Mouse (Mus musculus) heart, embryonic 13.5 days (tissue): ENCODE measurements at regions not wholly inside any gene's neighbourhood (a gene's known extent, or its start where the extent isn't known, plus 50 kb on each side); places are given as distances from the start of the nearest gene placed in this dataset.

ENCODE experiments used
- ATAC-seq: fragments of 200-750 bp; cut with Nextera tagmentation; 2 replicates; pipeline ENCODE4 v1.8.0; 2017; ENCODE audit warnings: moderate TSS enrichment; ENCODE audit not compliant: insufficient number of reproducible peaks, low FRiP score, low TSS enrichment; ENCODE audit errors: extremely low read depth
- H3K27ac ChIP-seq: fragments of 300-500 bp; sonication (generic); replicated peaks from 2 replicates; pipeline ENCODE4 v1.5.1; 2015; ENCODE audit warnings: moderate library complexity, mild to moderate bottlenecking, inconsistent platforms
- H3K27me3 ChIP-seq: fragments of 300-500 bp; sonication (generic); replicated peaks from 2 replicates; pipeline ENCODE4 v1.6.1; 2015; ENCODE audit warnings: mild to moderate bottlenecking, inconsistent platforms
- H3K36me3 ChIP-seq: fragments of 300-500 bp; sonication (generic); 2 replicates; pipeline ENCODE4 v1.6.1; 2015; ENCODE audit warnings: mild to moderate bottlenecking, inconsistent platforms
- H3K4me1 ChIP-seq: fragments of 300-500 bp; sonication (generic); 2 replicates; pipeline ENCODE4 v1.6.1; 2015; ENCODE audit warnings: inconsistent platforms
- H3K4me2 ChIP-seq: fragments of 300-500 bp; sonication (generic); 2 replicates; pipeline ENCODE4 v1.6.1; 2015; ENCODE audit warnings: inconsistent platforms, mild to moderate bottlenecking, moderate library complexity
- H3K4me3 ChIP-seq: fragments of 300-500 bp; sonication (generic); 2 replicates; pipeline ENCODE4 v1.5.1; 2015; ENCODE audit warnings: moderate library complexity, mild to moderate bottlenecking, inconsistent platforms
- H3K9ac ChIP-seq: fragments of 300-500 bp; sonication (generic); 2 replicates; pipeline ENCODE4 v1.6.1; 2015; ENCODE audit warnings: inconsistent platforms, mild to moderate bottlenecking, moderate library complexity
- H3K9me3 ChIP-seq: fragments of 300-500 bp; sonication (generic); 2 replicates; pipeline ENCODE4 v1.6.1; 2016; ENCODE audit warnings: inconsistent platforms
- WGBS: fragments of 180-500 bp; shearing (Covaris S2); methylation state at CpG from one replicate; pipeline ENCODE4 v1.1.7; 2015; ENCODE audit warnings: mixed read lengths; 5-methylcytosine and 5-hydroxymethylcytosine counted together

DNA sequence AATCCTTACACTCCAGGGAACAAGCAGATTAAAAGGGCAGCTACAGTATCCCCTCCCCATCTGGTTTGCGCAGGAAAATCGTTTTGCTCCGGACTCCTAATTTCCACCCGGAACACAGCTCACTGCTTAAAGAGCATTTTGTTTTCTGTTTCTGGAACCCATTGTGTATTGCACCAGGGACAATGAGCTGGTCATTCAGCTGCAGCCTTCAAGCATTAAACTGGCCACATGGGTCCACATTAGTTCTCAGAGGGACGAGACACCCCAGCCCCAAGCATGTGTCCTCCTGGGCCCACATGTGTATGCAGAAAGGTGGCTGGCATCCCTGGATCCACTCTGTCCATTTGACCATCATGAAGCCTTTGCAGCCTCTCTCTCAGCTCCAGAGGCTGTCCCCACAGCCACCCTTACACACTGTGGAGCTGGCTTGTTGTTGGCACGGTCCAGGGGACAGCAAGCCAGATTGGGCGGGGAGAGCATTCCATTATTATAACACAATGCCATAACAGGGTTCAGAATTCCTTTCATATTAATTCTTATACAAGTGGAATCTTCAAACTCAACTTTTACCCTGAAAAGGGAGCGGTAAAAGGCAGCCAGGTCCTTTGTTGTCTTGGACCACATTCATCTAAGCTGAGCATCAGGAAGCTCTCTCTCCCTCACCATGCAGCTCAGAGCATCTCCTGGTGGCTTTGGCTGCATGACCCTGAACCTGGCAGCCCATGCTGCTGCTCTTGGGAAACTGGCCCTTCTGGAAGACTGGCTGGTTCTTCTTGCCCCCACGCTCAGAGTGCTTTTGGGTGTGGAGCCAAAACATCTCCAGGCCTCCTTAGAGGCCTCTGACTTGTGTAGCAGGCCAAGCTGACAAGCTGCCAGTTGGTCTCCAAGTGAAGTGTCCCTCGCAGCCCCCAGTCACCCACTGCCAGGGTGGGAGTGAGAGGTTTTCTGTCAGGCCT is 373.4 kb downstream of the Foxo1 start:
- H3K27ac ChIP-seq = peak overlapping the region; percentile 67
- no peaks in the 10 kb centered on the region for H3K36me3 ChIP-seq
- H3K27me3 ChIP-seq = peaks cover 12% of the 10 kb centered on the region
- H3K9me3 ChIP-seq = no peaks in the 10 kb centered on the region
- H3K4me3 ChIP-seq = no peak overlapping the region
- H3K4me2 ChIP-seq = no peak overlapping the region
- no peak overlapping the region for H3K9ac ChIP-seq
- ATAC-seq = no peak
- peaks cover 23% of the 10 kb centered on the region for H3K4me1 ChIP-seq
- WGBS = 74% methylated on average over 10 of the region's 10 CpGs

DNA sequence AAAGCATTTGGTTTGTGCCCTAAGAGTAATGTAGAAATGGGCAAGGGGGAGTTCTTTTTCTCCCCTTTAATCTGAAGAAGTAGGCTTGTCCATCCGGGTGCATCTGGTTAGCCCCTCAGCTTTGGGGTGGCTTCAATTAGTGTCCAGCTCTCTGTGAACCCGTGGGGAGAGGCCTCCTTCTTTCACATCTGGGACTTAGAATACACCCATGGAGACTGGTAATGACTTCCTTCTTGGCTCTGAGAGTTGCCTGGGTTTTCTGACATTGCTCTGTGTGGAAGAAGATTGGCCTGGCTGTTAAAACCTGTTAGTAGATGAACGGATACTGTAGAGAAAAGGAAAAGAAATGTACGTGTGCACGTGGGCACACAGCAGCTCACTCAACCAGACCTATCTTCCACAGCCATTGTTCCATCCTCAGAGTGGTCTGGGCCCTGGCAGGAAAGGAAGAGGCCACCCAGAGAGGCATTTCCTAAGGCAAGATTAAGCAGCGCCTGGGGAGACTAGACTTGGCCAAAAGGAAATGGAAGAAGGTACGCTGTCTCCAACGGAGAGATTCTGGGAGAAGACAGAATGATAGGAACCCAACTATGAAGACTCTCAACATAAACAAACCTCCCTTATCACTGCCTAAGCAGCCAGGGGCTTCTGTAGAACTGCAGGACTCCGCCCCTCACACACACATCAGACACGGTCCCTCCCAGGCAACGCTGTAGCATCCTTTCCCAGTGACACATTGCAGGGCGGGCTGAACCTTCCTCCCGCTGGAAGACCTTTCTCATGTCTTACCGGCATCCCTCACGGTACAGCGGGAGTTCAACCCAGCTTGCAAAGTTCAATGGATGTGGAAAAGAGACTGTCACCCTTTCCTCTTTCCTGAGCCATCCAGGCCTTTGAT is 372.4 kb downstream of the Foxo1 start:
- peak overlapping the region; percentile 67 for H3K27ac ChIP-seq
- H3K36me3 ChIP-seq = no peaks in the 10 kb centered on the region
- no peak overlapping the region for H3K9ac ChIP-seq
- no peak overlapping the region for H3K4me2 ChIP-seq
- peak; percentile 42 for ATAC-seq
- no peaks in the 10 kb centered on the region for H3K9me3 ChIP-seq
- peaks cover 12% of the 10 kb centered on the region; the same call in 1 of the 2 replicates for H3K27me3 ChIP-seq
- WGBS = 33% methylated on average over 16 of the region's 16 CpGs
- H3K4me3 ChIP-seq = no peak overlapping the region
- H3K4me1 ChIP-seq = peaks cover 23% of the 10 kb centered on the region

DNA sequence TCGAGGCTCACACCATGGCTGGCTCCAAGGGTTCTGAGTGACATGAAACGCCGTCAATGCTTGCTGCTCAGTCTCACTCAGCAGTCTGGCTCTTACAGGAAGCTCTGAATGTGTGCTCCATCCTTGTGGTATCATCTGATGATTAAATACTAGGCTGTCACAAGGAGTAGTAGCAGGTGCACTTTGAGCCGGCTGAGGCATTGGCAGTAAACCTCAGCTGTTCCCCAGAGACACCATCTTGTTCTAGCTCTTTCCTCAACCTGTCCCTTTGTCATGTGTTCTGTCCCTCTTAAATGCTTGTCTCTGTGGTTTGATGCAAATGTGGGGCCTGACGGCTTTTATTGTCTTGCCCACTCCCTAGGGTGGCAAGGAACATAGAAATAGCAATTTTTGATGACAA is 370.7 kb downstream of the Foxo1 start:
- H3K9me3 ChIP-seq = no peaks in the 10 kb centered on the region
- peaks cover 12% of the 10 kb centered on the region; the same call in 1 of the 2 replicates for H3K27me3 ChIP-seq
- 82% methylated on average over 5 of the region's 5 CpGs for WGBS
- H3K4me2 ChIP-seq = no peak overlapping the region
- H3K36me3 ChIP-seq = no peaks in the 10 kb centered on the region
- H3K9ac ChIP-seq = no peak overlapping the region
- ATAC-seq = no peak
- H3K27ac ChIP-seq = no peak overlapping the region
- H3K4me3 ChIP-seq = no peak overlapping the region
- peaks cover 15% of the 10 kb centered on the region for H3K4me1 ChIP-seq

DNA sequence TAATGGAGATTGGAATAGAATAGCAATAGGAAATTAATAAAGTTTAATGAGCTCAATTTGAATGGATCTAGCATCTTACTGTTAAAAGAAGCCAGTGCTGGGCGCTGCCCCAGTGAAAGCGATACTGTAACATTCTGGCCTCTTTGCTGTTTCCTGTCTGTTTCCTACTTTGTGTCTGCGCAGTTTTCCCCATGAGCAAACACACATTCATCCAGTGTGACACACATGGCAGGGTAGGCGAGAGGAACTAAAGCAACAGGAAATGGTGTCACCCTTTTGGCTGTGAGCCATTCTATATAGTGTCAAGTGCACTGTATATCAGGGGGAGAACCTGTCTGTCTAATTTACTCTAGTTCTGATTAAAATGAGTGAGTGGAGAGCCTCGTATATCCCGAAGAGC is 366.2 kb downstream of the Foxo1 start:
- H3K4me1 ChIP-seq = peaks cover 9% of the 10 kb centered on the region
- H3K4me3 ChIP-seq = no peak overlapping the region
- H3K9ac ChIP-seq = no peak overlapping the region
- no peak overlapping the region; the same call in 1 of the 2 replicates for H3K27ac ChIP-seq
- no peaks in the 10 kb centered on the region; the same call in 1 of the 2 replicates for H3K27me3 ChIP-seq
- WGBS = 51% methylated on average over 6 of the region's 6 CpGs
- H3K9me3 ChIP-seq = no peaks in the 10 kb centered on the region
- peak; percentile 37; the same call in 1 of the 2 replicates for ATAC-seq
- no peaks in the 10 kb centered on the region for H3K36me3 ChIP-seq
- H3K4me2 ChIP-seq = no peak overlapping the region

DNA sequence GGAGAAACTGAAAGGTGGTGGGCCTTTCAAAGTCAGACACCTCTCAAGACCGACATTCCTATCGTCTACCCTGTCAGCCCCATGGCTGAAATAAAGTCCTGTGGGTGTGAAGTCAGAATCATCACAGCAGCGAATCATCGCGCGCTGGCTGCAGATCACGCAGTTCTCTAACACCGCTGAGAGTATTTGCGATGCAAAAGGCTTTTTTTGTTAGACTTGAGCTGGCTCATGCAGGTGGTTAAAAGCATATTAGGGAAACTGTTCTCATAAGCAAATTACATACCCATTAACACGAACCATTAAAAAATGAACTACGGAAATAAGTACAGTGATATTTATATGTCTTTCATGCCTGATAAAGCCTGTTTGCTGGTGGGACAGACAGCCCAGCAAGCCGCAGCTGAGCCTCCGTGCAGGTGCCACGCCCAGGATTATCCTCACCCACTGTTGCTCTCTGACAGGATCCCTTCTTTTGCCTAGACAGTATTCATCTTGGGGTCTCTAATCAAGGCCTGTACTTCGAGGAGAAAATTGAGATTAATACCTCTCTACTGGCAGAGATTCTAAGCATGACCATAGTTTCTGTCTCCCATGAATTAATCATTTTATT is 365.5 kb downstream of the Foxo1 start:
- H3K27me3 ChIP-seq = no peaks in the 10 kb centered on the region; the same call in 1 of the 2 replicates

DNA sequence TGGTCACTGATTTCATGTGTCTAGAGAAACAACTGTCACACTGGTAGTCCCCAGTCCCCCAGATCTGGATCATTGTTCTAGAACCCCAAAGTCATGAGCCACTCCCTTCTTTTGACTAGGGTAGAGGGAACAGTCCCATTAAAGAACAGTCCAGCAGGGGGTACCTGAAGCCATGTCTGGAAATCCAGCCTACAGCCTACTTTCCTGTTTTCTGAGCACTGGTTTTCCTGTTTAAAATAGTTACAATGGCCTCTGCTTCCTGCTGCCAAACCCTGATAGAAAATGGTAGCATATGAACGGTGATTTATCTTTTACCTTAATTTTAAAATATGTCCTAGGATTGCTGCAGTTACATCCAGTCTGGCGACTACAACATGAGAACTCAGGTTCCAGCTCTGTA is 364.5 kb downstream of the Foxo1 start:
- Histone ChIP-seq H3K36me3 (no peaks in the 10 kb centered on the region), H3K9ac (no peak overlapping the region), H3K27me3 (no peaks in the 10 kb centered on the region; the same call in 1 of the 2 replicates), H3K9me3 (no peaks in the 10 kb centered on the region), H3K4me2 (no peak overlapping the region), H3K4me3 (no peak overlapping the region), H3K4me1 (peaks cover 9% of the 10 kb centered on the region), H3K27ac (0 out of 2 replicates have a peak overlapping the region, but pooled peaks have one; percentile 36)
- no peak for ATAC-seq
- WGBS = 67% methylated on average over 2 of the region's 2 CpGs

More for the DNA sequence above, 365.5 kb downstream of the Foxo1 start:
- Histone ChIP-seq H3K36me3 (no peaks in the 10 kb centered on the region), H3K4me1 (peaks cover 9% of the 10 kb centered on the region), H3K27ac (0 out of 2 replicates have a peak overlapping the region, but pooled peaks have one; percentile 36), H3K9ac (no peak overlapping the region), H3K9me3 (no peaks in the 10 kb centered on the region), H3K4me2 (no peak overlapping the region), H3K4me3 (no peak overlapping the region)
- WGBS = 64% methylated on average over 15 of the region's 15 CpGs
- no peak for ATAC-seq

DNA sequence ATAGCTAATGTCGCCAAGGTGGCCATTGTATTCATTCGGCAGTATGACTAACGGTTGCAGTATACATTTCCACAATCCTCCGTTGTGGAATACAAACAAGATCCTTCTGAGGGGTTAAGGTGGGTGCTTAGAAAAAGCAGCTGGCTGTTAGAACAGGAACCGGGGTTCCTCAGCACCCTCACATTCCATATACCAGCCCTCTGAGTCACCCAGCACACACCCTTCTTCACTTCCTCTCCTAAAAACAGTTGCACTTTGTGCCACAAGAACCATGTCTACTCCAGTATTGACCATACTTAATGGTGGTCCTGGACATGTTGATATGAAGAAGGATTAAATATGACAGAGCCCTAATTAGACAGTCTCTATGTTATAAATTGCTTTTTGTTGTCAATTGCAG is 362.1 kb downstream of the Foxo1 start:
- Histone ChIP-seq H3K9me3 (no peaks in the 10 kb centered on the region), H3K4me1 (peaks cover 9% of the 10 kb centered on the region), H3K4me3 (no peak overlapping the region), H3K4me2 (no peak overlapping the region), H3K27ac (no peak overlapping the region), H3K9ac (no peak overlapping the region), H3K27me3 (no peaks in the 10 kb centered on the region; the same call in 1 of the 2 replicates), H3K36me3 (no peaks in the 10 kb centered on the region)
- ATAC-seq = no peak
- WGBS = 72% methylated on average over 5 of the region's 5 CpGs

DNA sequence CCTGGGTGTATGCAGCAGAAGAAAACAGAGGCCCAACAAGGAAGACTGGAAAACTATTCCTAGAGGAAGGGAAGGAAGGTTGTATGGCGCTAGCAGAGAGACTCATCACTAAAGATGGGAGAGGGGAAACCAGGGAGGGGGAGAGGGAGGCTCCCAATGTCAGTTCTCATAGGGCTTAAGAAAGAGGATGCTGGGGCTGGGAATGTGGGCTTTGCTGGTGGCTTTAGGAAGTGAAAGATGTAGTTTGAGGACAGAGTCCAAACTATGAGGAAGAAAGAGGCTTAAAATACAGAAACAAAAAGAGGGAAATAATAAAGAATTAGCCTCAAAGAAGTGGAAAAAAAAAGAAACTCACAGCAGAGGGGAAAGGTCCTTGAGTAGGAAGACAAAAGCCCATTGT is 357.0 kb downstream of the Foxo1 start:
- no peaks in the 10 kb centered on the region; the same call in none of the 2 replicates for H3K27me3 ChIP-seq

DNA sequence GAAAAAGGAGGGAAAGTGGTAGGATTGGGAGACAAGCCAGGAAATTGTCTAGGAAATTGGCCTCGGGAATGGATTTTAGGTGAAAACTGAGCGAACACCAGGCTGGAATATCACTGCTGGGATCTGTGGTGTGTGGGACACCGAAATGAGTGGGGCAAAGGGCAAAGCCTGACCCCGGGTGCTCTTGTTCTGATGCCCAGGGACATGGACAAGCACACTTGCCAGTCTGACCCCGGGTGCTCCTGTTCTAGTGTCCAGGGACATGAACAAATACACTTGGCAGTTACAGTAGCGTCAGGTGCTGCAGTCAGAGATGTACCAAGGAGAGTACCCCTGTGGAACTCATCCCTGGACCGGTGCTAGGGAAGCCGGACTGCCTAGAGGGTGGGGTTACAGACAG is 354.4 kb downstream of the Foxo1 start:
- Histone ChIP-seq H3K4me2 (no peak overlapping the region), H3K9me3 (no peaks in the 10 kb centered on the region), H3K4me3 (no peak overlapping the region), H3K27me3 (no peaks in the 10 kb centered on the region; the same call in none of the 2 replicates), H3K9ac (no peak overlapping the region), H3K27ac (no peak overlapping the region), H3K36me3 (no peaks in the 10 kb centered on the region), H3K4me1 (no peaks in the 10 kb centered on the region)
- 82% methylated on average over 8 of the region's 8 CpGs for WGBS
- no peak for ATAC-seq

More for the DNA sequence above, 357.0 kb downstream of the Foxo1 start:
- Histone ChIP-seq H3K9ac (no peak overlapping the region), H3K4me1 (no peaks in the 10 kb centered on the region), H3K4me2 (no peak overlapping the region), H3K27ac (no peak overlapping the region), H3K36me3 (no peaks in the 10 kb centered on the region), H3K4me3 (no peak overlapping the region), H3K9me3 (no peaks in the 10 kb centered on the region)
- WGBS = 79% methylated on average over 1 of the region's 1 CpGs
- ATAC-seq = no peak

DNA sequence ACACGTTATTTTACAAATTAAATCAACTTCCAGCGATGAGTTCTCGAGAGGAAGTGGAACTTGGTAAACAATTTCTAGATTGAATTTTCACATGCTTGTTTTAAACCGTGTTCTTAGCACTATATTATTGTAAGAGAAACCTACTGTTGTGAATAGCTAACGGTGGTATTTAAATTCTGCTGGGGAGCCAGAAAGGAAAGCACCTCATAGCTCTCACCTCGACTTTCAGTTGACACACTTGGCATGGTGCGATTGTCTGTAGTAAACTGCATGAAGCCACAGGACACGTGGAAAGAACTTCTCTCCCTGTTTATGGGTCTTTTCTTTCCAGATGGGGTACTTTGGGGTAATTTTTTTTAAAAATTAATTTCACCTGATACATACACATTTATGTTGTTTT is 353.8 kb downstream of the Foxo1 start:
- no peaks in the 10 kb centered on the region; the same call in none of the 2 replicates for H3K27me3 ChIP-seq
- WGBS = 78% methylated on average over 8 of the region's 8 CpGs
- no peak overlapping the region for H3K4me3 ChIP-seq
- no peak overlapping the region for H3K27ac ChIP-seq
- no peaks in the 10 kb centered on the region for H3K36me3 ChIP-seq
- no peak overlapping the region for H3K9ac ChIP-seq
- no peaks in the 10 kb centered on the region for H3K9me3 ChIP-seq
- no peak overlapping the region for H3K4me2 ChIP-seq
- ATAC-seq = no peak
- no peaks in the 10 kb centered on the region for H3K4me1 ChIP-seq

DNA sequence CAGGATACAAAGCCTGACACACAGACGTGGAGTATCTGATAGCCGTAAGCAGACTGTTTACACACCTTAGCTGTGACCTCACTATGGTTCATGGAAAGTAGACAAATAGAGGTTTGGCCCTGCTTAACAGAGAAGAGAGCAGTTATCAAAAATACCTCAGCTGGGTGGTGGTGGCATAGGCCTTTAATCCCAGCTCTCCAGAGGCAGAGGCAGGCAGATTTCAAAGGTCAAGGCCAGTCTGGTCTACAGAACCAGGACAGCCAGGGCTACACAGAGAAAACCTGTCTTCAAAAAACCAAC is 350.7 kb downstream of the Foxo1 start:
- H3K27ac ChIP-seq = no peak overlapping the region
- H3K36me3 ChIP-seq = no peaks in the 10 kb centered on the region
- H3K27me3 ChIP-seq = no peaks in the 10 kb centered on the region; the same call in none of the 2 replicates
- no peaks in the 10 kb centered on the region for H3K9me3 ChIP-seq
- H3K4me1 ChIP-seq = no peaks in the 10 kb centered on the region
- H3K4me2 ChIP-seq = no peak overlapping the region
- 65% methylated on average over 2 of the region's 2 CpGs for WGBS
- no peak for ATAC-seq
- no peak overlapping the region for H3K9ac ChIP-seq
- no peak overlapping the region for H3K4me3 ChIP-seq
